Mouse (Mus musculus): Measurements from ENCODE around the gene Gm12248.

Gene Gm12248

DNA sequence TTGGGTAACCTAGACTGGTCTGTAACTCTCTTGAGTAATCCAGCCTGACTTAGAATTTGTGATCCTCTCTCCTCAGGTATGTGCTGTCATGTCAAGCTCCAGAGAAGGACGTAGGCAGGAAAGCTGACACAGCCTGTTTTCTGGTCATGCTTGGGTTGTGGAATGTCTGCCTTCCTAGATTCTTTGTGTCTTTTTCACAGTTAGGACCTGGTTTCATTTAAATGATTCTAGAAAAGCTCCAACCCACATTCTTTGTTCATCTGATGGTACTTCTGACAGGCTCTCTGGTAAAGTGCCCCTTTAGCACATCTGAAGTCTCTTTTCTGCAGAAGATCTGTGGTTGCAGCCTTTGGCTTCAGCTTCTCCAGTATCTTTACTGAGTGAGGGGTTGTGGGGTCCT is 68.7 kb downstream of the Gm12248 start:
- TF ChIP-seq GATA4 (IDR thresholded peaks at IDR 0.05; ENCODE audit: insufficient replicate concordance, low read length): no peak

DNA sequence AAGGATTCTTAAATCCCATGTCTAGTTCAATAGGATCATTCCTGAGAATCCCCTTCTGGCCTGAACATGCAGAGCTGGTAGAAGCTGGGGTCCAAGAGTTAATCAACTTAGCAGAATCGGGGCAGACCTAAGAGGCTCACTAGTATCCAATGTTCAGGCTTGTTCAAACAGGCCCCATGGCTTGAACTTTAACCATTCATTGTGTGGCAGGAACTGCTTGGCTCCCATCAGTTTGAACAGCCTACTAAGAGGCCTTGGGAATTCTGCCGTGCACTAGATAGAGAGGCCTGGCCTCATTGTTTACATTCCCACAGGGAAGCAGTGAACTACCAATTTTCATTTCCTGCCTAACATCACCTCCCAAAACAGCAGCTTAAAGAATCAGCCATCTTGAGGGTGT is 71.3 kb downstream of the Gm12248 start:
- TF ChIP-seq GATA4 (IDR thresholded peaks at IDR 0.05; ENCODE audit: insufficient replicate concordance, low read length): no peak

DNA sequence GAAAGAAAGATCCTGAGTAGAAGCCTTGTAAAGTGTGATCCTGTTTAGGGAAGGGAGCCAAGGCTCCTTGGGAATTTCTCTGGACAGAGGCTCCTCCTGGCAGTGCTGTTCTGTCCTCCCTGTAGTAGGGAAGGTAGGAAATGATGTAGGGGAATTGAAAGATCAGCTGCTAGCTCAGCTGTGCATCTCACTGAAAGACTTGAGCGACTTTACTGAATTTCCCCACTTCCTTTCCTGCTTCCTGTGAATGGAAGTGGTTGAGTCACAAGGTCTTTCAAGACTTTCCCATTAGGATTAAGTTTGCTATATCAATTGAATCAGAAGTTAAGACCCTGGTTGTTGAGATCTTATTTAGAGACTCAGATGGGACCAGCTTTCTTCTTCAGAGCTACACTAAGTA is 71.8 kb downstream of the Gm12248 start:
- no peak for TF ChIP-seq GATA4 (IDR thresholded peaks at IDR 0.05; ENCODE audit: insufficient replicate concordance, low read length)

DNA sequence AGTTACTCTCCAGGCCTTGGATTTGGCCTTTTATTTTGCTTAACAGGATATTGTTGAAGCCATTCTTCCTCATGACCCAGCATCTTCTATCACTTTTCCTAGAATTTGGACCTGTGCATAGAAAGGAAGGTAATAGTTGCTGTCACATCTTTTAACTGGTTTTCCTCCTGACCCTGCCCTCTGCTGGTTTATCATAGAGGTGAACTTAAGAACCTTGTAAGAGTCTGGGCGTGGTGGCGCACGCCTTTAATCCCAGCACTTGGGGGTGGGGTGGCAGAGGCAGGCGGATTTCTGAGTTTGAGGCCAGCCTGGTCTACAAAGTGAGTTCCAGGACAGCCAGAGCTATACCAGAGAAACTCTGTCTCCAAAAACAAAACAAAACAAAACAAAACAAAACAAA is 74.2 kb downstream of the Gm12248 start:
- TF ChIP-seq GATA4 (IDR thresholded peaks at IDR 0.05; ENCODE audit: insufficient replicate concordance, low read length): no peak

DNA sequence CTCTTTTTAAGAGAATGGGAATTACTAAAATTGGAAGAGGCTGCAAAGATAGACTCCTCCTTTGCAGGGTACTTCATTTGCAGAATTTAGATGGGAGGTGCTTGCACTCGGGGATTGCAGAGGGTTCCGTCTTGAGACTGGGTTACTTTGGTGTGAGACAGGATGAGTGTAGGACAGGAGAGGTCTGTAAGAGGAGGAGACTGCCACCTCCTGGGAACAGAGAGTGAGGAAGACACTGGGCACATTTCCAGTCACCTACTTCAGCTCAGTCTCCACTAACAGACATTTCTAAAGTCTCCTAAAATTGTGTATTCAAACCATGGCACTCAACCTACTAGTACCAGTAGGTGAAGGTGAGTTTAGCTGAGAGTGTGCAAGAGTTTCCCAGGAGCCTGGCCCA is 74.6 kb downstream of the Gm12248 start:
- no peak for TF ChIP-seq GATA4 (IDR thresholded peaks at IDR 0.05; ENCODE audit: insufficient replicate concordance, low read length)

DNA sequence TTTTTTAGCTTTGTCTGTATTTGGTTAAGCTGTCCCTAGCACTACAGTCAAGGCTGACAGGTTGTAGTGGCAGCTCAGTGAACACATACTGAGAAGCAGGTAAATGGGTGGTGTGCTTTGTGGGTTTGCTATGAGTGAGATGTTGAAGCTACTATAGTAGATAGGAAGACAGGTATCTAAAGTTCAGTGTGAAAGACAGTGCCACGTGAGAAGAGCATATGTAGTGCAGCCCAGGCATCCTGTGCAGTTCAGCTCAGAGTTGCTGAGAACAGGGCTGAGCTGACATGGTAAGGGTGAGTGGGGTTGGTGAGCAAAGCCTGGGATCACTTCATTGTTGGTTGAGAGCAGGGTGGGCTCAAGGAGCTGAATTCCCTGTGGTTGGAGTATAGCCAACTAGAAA is 75.5 kb downstream of the Gm12248 start:
- TF ChIP-seq GATA4 (IDR thresholded peaks at IDR 0.05; ENCODE audit: insufficient replicate concordance, low read length): no peak

DNA sequence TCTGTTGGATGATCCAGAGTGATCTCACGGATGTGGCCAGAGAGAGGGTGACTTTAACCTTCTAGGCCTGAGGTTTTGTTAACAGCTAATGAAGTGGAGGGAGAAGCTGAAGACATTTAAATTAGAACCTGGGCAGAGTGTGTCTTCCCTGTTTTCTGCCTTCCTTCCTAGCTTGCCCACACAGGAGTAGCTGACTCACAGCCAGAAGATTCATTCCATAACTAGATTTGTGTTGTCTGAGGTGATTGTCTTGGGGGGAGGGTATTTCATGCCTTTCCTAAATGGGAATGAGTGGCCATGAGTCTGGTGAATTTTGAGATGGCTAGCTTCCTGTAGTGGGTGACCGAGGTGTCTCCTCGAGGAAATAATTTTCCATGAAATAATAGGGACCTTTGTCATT is 76.6 kb downstream of the Gm12248 start:
- no peak for TF ChIP-seq GATA4 (IDR thresholded peaks at IDR 0.05; ENCODE audit: insufficient replicate concordance, low read length)

DNA sequence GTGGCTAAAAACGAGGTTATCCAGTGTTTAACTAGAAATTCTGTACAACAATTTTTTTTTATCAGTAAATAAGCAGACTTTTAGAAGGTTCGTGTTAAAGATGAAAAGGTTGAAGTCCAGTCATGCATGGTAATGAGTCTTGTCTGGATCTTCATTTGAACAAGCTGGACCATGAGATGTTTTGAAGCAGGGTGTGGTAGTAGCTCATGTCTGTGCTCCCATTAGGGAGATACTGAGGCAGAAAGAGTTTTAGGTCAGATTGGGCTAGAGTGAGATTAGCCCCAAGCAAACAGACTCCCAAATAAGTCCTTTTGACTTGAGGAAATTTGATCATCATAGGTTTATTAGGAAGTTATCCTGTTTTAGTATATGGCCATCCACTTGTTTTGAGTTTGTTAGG is 77.6 kb downstream of the Gm12248 start:
- TF ChIP-seq GATA4 (IDR thresholded peaks at IDR 0.05; ENCODE audit: insufficient replicate concordance, low read length): no peak

DNA sequence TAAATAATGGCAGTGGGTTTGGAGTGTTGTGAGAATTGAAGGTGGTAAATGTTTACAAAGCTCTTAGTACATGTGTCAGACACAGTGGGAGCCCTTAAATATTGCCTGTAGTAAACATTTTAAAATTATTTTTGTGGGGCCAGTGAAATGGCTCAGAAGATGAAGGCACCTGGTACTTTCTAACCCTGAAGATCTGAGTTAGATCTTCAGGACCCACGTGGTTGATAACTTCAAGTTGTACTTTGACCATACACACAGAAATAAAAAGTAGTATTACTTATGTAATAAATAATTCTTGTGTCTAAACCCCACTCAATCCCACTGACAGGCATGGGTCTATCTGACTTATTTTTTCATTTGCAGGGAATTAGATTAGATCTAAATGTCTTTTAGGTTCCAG is 78.3 kb downstream of the Gm12248 start:
- no peak for TF ChIP-seq GATA4 (IDR thresholded peaks at IDR 0.05; ENCODE audit: insufficient replicate concordance, low read length)

Measured in liver, adult (tissue).